Mouse (Mus musculus) forebrain, embryonic 14.5 days (tissue): ENCODE measurements around the gene Diras1. TPM values are rescaled to one million over a fixed set of nuclear protein-coding genes. Genes with fewer than 3 reads are reported as not detected.
"Not testable (repeated sequence)": the region's sequence is repeated elsewhere in the genome, so short reads cannot be mapped to it uniquely, and the experiment has no call there.

Source experiments
- ATAC-seq: fragments of 200-750 bp; cut with Nextera tagmentation; 2 replicates; pipeline ENCODE4 v1.8.0; 2017; ENCODE audit warnings: mild to moderate bottlenecking, moderate library complexity
- DNase-seq: peaks from one replicate; pipeline ENCODE4 v3.0.0-alpha.2; 2015; ENCODE audit warnings: low spot score
- H3K27ac ChIP-seq: fragments of 300-500 bp; sonication (generic); 2 replicates; pipeline ENCODE4 v1.5.1; 2014; ENCODE audit warnings: low read depth, mild to moderate bottlenecking, control low read depth, low read length, moderate library complexity
- H3K27me3 ChIP-seq: fragments of 300-500 bp; sonication (generic); replicated peaks from 2 replicates; pipeline ENCODE4 v1.6.1; 2014; ENCODE audit warnings: low read length, control low read depth, mixed read lengths; ENCODE audit not compliant: control insufficient read depth, insufficient read depth
- H3K36me3 ChIP-seq: fragments of 300-500 bp; sonication (generic); 2 replicates; pipeline ENCODE4 v1.6.1; 2014; ENCODE audit warnings: low read length, control low read depth; ENCODE audit not compliant: control insufficient read depth, insufficient read depth
- H3K4me1 ChIP-seq: fragments of 300-500 bp; sonication (generic); 2 replicates; pipeline ENCODE4 v1.6.1; 2014; ENCODE audit warnings: antibody characterized with exemption, low read length, control low read depth; ENCODE audit not compliant: control insufficient read depth, insufficient read depth
- H3K4me2 ChIP-seq: fragments of 300-500 bp; sonication (generic); 2 replicates; pipeline ENCODE4 v1.6.1; 2014; ENCODE audit warnings: mild to moderate bottlenecking, control low read depth, low read length
- H3K4me3 ChIP-seq: fragments of 300-500 bp; sonication (generic); 2 replicates; pipeline ENCODE4 v1.5.1; 2014; ENCODE audit warnings: low read depth, low read length, control low read depth
- H3K9ac ChIP-seq: fragments of 300-500 bp; sonication (generic); 2 replicates; pipeline ENCODE4 v1.6.1; 2014; ENCODE audit warnings: mild to moderate bottlenecking, low read length, control low read depth, moderate library complexity
- H3K9me3 ChIP-seq: fragments of 300-500 bp; sonication (generic); replicated peaks from 2 replicates; pipeline ENCODE4 v1.6.1; 2016; ENCODE audit warnings: low read length, control low read depth, mixed read lengths; ENCODE audit not compliant: control insufficient read depth
- WGBS: fragments of 180-500 bp; shearing (Covaris S2); extraction: QIAGEN DNeasy Blood & Tissue Kit; methylation state at CpG from one replicate; pipeline ENCODE4 v1.1.7; 2014; 5-methylcytosine and 5-hydroxymethylcytosine counted together
- polyA plus RNA-seq: library from polyadenylated mRNA; unstranded; fragments of >200 nt; fragmentation: Nextera tagmentation; extraction: Ambion mirVana; gene quantifications from 2 replicates; pipeline ENCODE4 v1.2.1, GENCODE M21; 2014

Diras1 gene
- 19.0 and 21.0 TPM in 2 replicates for polyA plus RNA-seq

DNA sequence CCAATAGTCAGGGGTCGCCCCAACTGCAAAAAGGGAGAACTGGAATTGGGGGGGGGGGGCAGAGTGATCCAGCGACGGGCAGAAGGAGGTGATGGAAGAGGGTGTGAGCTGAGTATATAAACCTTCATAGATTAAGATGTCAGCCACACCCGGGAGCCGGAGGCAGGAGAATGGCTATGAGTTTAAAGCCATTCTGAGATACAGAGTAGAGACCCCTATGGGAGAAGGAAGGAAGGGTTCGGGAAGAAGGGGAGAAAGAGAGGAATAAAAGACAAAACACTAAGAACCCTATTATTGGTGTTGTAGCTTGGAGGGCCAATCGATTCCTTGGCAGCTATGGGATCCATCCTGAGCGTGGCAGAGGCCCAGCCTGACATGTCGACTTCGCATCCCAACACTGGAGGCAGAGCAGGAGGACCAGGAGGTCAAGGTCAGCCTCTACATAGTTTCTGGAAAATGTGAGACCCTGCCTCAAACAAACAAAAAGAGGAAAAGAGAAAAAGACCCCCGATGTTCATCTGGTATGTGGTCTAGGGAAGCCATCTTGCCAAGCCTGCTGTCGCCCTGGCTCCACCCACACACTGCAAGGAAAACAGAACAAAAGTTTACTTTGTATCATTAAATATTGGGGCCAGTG, at the start of gene Diras1:
Gene Diras1 (minus strand): TSS at position 24 of the 637 bp plus-strand sequence.
- no peak within 1 kb of the TSS for H3K27ac ChIP-seq
- H3K9me3 ChIP-seq, result no peaks in the 10 kb centered on the region
- 43% methylated on average over 12 of the region's 12 CpGs for WGBS
- no peak; the same call in 1 of the 2 replicates for ATAC-seq
- H3K4me3 ChIP-seq, result peak within 1 kb of the TSS; percentile 44
- H3K4me1 ChIP-seq, result 0 out of 2 replicates have a peak, but pooled peaks cover 8% of the 10 kb centered on the region
- H3K4me2 ChIP-seq, result peak within 1 kb of the TSS; percentile 72
- peak within 1 kb of the TSS; percentile 67 for H3K9ac ChIP-seq
- no peak for DNase-seq
- no peaks in the 10 kb centered on the region; the same call in 1 of the 2 replicates for H3K27me3 ChIP-seq
- peaks cover 12% of the 10 kb centered on the region for H3K36me3 ChIP-seq

GRCm38 (mm10) chr10:81073464-81073863, 48.0 kb upstream of the Diras1 start:
- Histone ChIP-seq H3K4me1 (peaks cover 15% of the 10 kb centered on the region), H3K9ac (no peak overlapping the region), H3K27ac (no peak overlapping the region), H3K36me3 (peaks cover 51% of the 10 kb centered on the region), H3K4me3 (no peak overlapping the region), H3K9me3 (no peaks in the 10 kb centered on the region), H3K4me2 (no peak overlapping the region), H3K27me3 (no peaks in the 10 kb centered on the region)
- no peak for DNase-seq
- no peak for ATAC-seq
- 60% methylated on average over 7 of the region's 7 CpGs for WGBS

GRCm38 (mm10) chr10:81072290-81072689, 46.8 kb upstream of the Diras1 start:
- WGBS, result 92% methylated on average over 8 of the region's 8 CpGs
- ATAC-seq, result no peak
- Histone ChIP-seq H3K36me3 (peaks cover 40% of the 10 kb centered on the region), H3K4me2 (no peak overlapping the region), H3K9ac (no peak overlapping the region), H3K4me3 (no peak overlapping the region), H3K27ac (no peak overlapping the region), H3K4me1 (peaks cover 15% of the 10 kb centered on the region), H3K9me3 (no peaks in the 10 kb centered on the region), H3K27me3 (no peaks in the 10 kb centered on the region)
- DNase-seq, result no peak

GRCm38 (mm10) chr10:81069836-81070235, 44.4 kb upstream of the Diras1 start, which contains the start of gene Thop1:
Gene Thop1, plus strand, starts transcription at chr10:81070035.
- Histone ChIP-seq H3K9me3 (no peaks in the 10 kb centered on the region), H3K27ac (peak within 1 kb of the TSS; percentile 70; the same call in 1 of the 2 replicates), H3K9ac (peak within 1 kb of the TSS; percentile 87), H3K4me2 (peak within 1 kb of the TSS; percentile 78), H3K36me3 (peaks cover 24% of the 10 kb centered on the region), H3K27me3 (no peaks in the 10 kb centered on the region), H3K4me3 (peak within 1 kb of the TSS; percentile 77), H3K4me1 (peaks cover 15% of the 10 kb centered on the region)
- WGBS, result under 1% methylated on average over 33 of the region's 35 CpGs
- ATAC-seq, result peak; percentile 97
- DNase-seq, result peak; percentile 100

DNA sequence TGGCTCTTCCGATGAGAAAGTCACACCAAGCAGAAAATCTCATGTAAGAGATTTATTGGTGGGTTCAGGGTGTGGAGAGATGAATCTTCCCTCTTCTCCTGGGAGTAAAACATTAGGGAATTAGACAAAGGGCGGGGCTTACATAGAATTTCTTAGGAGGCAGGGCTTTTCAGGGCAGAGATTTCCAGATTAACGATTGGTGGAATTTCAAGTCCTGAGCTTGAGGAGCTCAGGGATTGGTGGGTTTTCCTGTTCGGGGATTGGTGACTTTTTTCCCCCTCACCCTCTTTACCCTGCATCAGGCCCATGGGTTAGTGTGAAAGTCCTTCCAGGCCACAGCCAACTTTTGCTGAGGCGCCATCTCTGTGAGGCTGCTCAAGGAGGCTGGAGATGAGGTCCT, 43.2 kb upstream of the Diras1 start:
- DNase-seq, result no peak
- H3K27ac ChIP-seq, result no peak overlapping the region; the same call in 1 of the 2 replicates
- no peak overlapping the region for H3K4me3 ChIP-seq
- no peaks in the 10 kb centered on the region for H3K27me3 ChIP-seq
- 75% methylated on average over 5 of the region's 5 CpGs for WGBS
- no peak for ATAC-seq
- no peaks in the 10 kb centered on the region for H3K9me3 ChIP-seq
- H3K4me2 ChIP-seq, result no peak overlapping the region
- no peak overlapping the region for H3K9ac ChIP-seq
- H3K4me1 ChIP-seq, result peaks cover 15% of the 10 kb centered on the region
- peaks cover 12% of the 10 kb centered on the region for H3K36me3 ChIP-seq

GRCm38 (mm10) chr10:81064519-81064918, 39.1 kb upstream of the Diras1 start:
- not testable (repeated sequence) for H3K36me3 ChIP-seq, H3K27ac ChIP-seq, H3K9me3 ChIP-seq, H3K4me3 ChIP-seq, H3K9ac ChIP-seq, ATAC-seq, DNase-seq, H3K4me2 ChIP-seq, H3K27me3 ChIP-seq, H3K4me1 ChIP-seq
- WGBS, result 92% methylated on average over 8 of the region's 8 CpGs

DNA sequence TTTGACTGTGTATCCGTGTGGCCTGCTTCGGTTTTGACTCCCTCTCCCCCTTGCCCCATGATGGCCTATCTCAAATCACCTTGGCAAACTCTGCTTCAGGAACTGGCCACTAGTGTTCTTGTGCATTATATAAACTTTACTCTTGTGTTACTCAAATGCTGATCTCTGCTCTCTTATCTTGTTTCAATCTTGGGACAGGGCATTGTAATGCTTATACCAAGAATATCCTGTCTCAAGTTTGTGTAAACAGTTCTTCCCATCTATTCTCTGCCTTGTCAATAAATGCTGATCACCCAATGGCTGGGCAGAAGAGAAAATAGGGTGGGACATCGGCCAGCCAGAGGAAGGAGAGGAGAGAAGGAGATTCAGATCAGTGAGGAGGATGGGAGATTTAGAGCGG, 37.2 kb upstream of the Diras1 start:
- DNase-seq (no peak), ATAC-seq (no peak)
- WGBS, result 65% methylated on average over 4 of the region's 4 CpGs
- Histone ChIP-seq H3K27me3 (no peaks in the 10 kb centered on the region), H3K27ac (no peak overlapping the region), H3K4me3 (no peak overlapping the region), H3K9ac (no peak overlapping the region), H3K4me2 (no peak overlapping the region), H3K36me3 (0 out of 2 replicates have a peak, but pooled peaks cover 4% of the 10 kb centered on the region), H3K9me3 (no peaks in the 10 kb centered on the region), H3K4me1 (peaks cover 14% of the 10 kb centered on the region)

GRCm38 (mm10) chr10:81059603-81060543, 34.4 kb upstream of the Diras1 start, which contains the start of gene Sgta:
Gene Sgta, minus strand, starts transcription at chr10:81060181.
- Histone ChIP-seq H3K27ac (no peak within 1 kb of the TSS; the same call in 1 of the 2 replicates), H3K9ac (peak within 1 kb of the TSS; percentile 87), H3K4me3 (peak within 1 kb of the TSS; percentile 89), H3K4me2 (peak within 1 kb of the TSS; percentile 97), H3K4me1 (peaks cover 14% of the 10 kb centered on the region), H3K9me3 (no peaks in the 10 kb centered on the region), H3K27me3 (no peaks in the 10 kb centered on the region), H3K36me3 (0 out of 2 replicates have a peak, but pooled peaks cover 7% of the 10 kb centered on the region)
- DNase-seq (peak; percentile 100), ATAC-seq (peak; percentile 96)
- WGBS, result under 1% methylated on average over 48 of the region's 48 CpGs
